ENCODE assay signal across 1 mouse cellular context in the genomic region with DNA sequence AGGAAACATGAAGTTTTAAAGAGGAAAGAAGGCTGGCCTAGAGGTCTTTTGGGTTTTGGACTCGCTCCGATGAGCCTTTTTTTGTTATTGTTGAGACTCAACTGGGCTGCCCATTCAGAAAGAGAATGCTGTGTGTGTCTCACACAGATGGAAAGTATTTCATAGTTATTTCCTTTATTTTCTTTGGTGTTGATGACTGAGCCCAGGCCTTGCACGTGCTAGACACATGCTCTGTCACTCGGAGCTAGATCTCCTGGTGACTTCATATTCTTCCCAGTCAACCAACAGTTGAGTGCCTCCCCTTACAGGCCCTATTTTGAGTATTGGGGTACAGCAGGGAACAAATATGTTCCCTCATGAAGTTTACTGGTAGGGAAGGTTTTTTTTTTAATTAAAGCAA.
A peak's percentile ranks its signal among the peaks of the same experiment; 100 is the strongest.
TF ChIP-seq lines count a peak whose summit lies in the region.

No protein-coding gene starts in this region.

TF ChIP-seq in MEL, 35 proteins besides CTCF, POLR2A, EP300 and RAD21 (continued from another document):
- TF ChIP-seq POLR2AphosphoS2 (IDR thresholded peaks at IDR 0.05; ENCODE audit: low read length), result no peak
- peak; percentile 76 for TF ChIP-seq BHLHE40 (IDR thresholded peaks at IDR 0.05; ENCODE audit: borderline replicate concordance, low read depth, low read length)
- TF ChIP-seq ELF1 (IDR thresholded peaks at IDR 0.05; ENCODE audit: low read depth, low read length), result no peak
- peak; percentile 98 for TF ChIP-seq MYC (IDR thresholded peaks at IDR 0.05; ENCODE audit: low read depth, low read length)
- TF ChIP-seq CHD1 (IDR thresholded peaks at IDR 0.05; ENCODE audit: low read depth, low read length), result peak; percentile 34; the same call in 1 of the 2 replicates
- 0 out of 2 replicates have a peak, but pooled peaks have one; percentile 13 for TF ChIP-seq KAT2A (conservative IDR thresholded peaks at IDR 0.05; ENCODE audit: low read depth, low read length)
- TF ChIP-seq MAX (IDR thresholded peaks at IDR 0.05; ENCODE audit: low read length), result peak; percentile 91
- TF ChIP-seq ZNF384 (IDR thresholded peaks at IDR 0.05; ENCODE audit: low read depth, low read length), result no peak
- no peak; the same call in none of the 2 replicates for TF ChIP-seq HCFC1 (IDR thresholded peaks at IDR 0.05; ENCODE audit: low read depth, low read length)
- no peak for TF ChIP-seq MAFK (IDR thresholded peaks at IDR 0.05; ENCODE audit: borderline replicate concordance, low read depth, low read length)
- TF ChIP-seq NELFE (IDR thresholded peaks at IDR 0.05; ENCODE audit: low read depth, low read length), result 0 out of 2 replicates have a peak, but pooled peaks have one; percentile 4
